ENCODE assay signal across 1 mouse cellular context in the genomic region with DNA sequence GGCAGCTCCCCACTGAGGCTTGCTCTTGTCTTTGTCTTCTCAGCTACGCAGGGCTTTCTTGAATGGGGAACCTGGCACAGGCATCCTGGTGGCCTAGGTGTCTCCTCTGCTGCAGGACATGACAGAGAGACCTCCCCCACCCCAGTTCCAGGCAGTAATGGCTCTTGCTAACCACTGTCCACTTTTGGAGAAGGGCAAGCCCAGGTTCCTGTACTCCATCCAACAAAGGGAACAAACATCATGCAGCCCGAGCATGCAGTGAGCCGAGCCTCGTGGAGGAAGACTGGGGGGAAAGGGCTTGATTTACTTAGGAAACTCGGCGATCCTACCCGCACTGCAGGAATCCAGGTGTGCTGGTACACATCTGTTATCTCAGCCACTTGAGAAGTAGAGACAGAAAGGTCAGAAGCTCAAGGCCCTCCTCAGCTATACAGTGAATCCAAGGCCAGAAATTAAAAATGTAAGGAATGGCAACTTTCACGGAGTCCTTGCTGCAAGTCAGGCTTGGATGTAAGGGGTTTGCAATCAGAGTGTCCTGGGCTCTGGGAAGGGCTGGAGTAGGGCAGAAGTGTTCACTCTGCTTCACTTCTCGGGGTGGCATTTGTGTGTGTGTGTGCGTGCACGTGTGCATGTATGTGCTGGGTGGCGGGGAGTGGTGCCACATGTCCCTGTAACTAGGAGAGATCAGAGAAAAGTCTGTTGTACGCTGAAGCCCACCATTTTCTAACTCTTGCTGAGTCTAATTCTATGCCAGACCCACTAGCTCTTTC.
TF ChIP-seq lines count a peak whose summit lies in the region.

No protein-coding gene starts in this region.

TF ChIP-seq in CH12.LX, 34 proteins besides CTCF, POLR2A, EP300 and RAD21 (continued from another document):
- TF ChIP-seq NELFE (IDR thresholded peaks at IDR 0.05; ENCODE audit: low read depth, low read length) (no peak), ZKSCAN1 (IDR thresholded peaks at IDR 0.05; ENCODE audit: borderline replicate concordance, low read depth, low read length) (no peak), BHLHE40 (IDR thresholded peaks at IDR 0.05; ENCODE audit: low read depth, low read length) (peak; percentile 51), ETS1 (conservative IDR thresholded peaks at IDR 0.05; ENCODE audit: low read depth, low read length) (no peak), POLR2AphosphoS2 (IDR thresholded peaks at IDR 0.05; ENCODE audit: low read depth, low read length) (no peak), MAZ (IDR thresholded peaks at IDR 0.05; ENCODE audit: low read depth, low read length) (no peak), GABPA (IDR thresholded peaks at IDR 0.05; ENCODE audit: insufficient replicate concordance, low read depth, low read length) (no peak), E2F4 (IDR thresholded peaks at IDR 0.05; ENCODE audit: insufficient replicate concordance, low read depth, low read length) (no peak), TCF12 (IDR thresholded peaks at IDR 0.05; ENCODE audit: low read depth, low read length) (no peak), SMC3 (IDR thresholded peaks at IDR 0.05; ENCODE audit: low read depth, low read length) (0 out of 2 replicates have a peak, but pooled peaks have one; percentile 4), KAT2A (IDR thresholded peaks at IDR 0.05; ENCODE audit: insufficient replicate concordance, low read length) (no peak), ZMIZ1 (IDR thresholded peaks at IDR 0.05; ENCODE audit: low read depth, low read length) (no peak), MXI1 (IDR thresholded peaks at IDR 0.05; ENCODE audit: low read depth, low read length) (no peak), ZC3H11A (IDR thresholded peaks at IDR 0.05; ENCODE audit: low read depth, low read length) (no peak), RCOR1 (conservative IDR thresholded peaks at IDR 0.05; ENCODE audit: low read depth, low read length) (0 out of 2 replicates have a peak, but pooled peaks have one; percentile 30), MAFK (IDR thresholded peaks at IDR 0.05; ENCODE audit: insufficient replicate concordance, low read length) (no peak), NRF1 (IDR thresholded peaks at IDR 0.05; ENCODE audit: low read depth, low read length) (no peak), MYC (IDR thresholded peaks at IDR 0.05; ENCODE audit: low read depth, low read length) (no peak), SIN3A (IDR thresholded peaks at IDR 0.05; ENCODE audit: low read length) (no peak), MAX (IDR thresholded peaks at IDR 0.05; ENCODE audit: low read length) (0 out of 2 replicates have a peak, but pooled peaks have one; percentile 14), PAX5 (IDR thresholded peaks at IDR 0.05; ENCODE audit: low read length) (no peak), IRF4 (IDR thresholded peaks at IDR 0.05; ENCODE audit: low read depth, low read length) (no peak), CHD2 (IDR thresholded peaks at IDR 0.05; ENCODE audit: low read length) (peak; percentile 29; the same call in 1 of the 2 replicates), MEF2A (IDR thresholded peaks at IDR 0.05; ENCODE audit: borderline replicate concordance, low read depth, low read length) (no peak), USF1 (IDR thresholded peaks at IDR 0.05; ENCODE audit: low read depth, low read length) (no peak), ZNF384 (IDR thresholded peaks at IDR 0.05; ENCODE audit: low read depth, low read length) (no peak), UBTF (IDR thresholded peaks at IDR 0.05; ENCODE audit: low read depth, low read length) (0 out of 2 replicates have a peak, but pooled peaks have one; percentile 48), TBP (conservative IDR thresholded peaks at IDR 0.05; ENCODE audit: low read depth, low read length) (no peak), USF2 (conservative IDR thresholded peaks at IDR 0.05; ENCODE audit: low read depth, low read length) (no peak), CHD1 (IDR thresholded peaks at IDR 0.05; ENCODE audit: low read depth, low read length) (no peak), HCFC1 (IDR thresholded peaks at IDR 0.05; ENCODE audit: low read depth, low read length) (no peak), JUND (conservative IDR thresholded peaks at IDR 0.05; ENCODE audit: low read depth, low read length) (no peak), ELF1 (IDR thresholded peaks at IDR 0.05; ENCODE audit: low read depth, low read length) (no peak)
